Mouse (Mus musculus): ENCODE measurements around the gene Ccdc134.

DNA sequence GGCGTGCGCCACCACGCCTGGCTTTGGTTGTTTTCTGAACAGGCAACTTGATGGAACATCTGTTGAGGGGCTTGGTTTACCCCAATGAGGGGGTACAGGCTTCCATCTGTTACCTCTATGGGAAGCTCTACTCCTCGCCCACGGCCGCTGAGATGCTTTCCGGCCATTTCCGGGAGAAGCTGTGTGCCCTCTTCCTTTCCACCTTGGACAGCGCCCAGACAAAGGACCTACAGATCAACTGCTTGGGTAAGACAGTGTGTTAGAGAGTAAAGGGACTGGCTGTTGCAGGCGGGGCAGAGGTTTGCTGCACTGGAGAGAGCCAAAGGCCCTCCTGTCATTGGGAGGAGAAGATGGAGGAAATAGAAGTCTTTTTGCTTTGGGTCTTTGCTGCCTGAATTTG is 47.8 kb upstream of the Ccdc134 start:
- no peak for TF ChIP-seq CTCF (IDR thresholded peaks at IDR 0.05; ENCODE audit: low read depth)
- TF ChIP-seq EP300 (optimal IDR thresholded peaks at IDR 0.05), result no peak
